Mouse (Mus musculus) T-helper 2 cell (primary cell): ENCODE measurements around the gene Limch1.

ENCODE experiments used
- in situ Hi-C: fragments of 300-600 bp; cut with MboI, MseI; formaldehyde crosslinking; loops from one replicate; pipeline ENCODE4 v1.15.1; 2025; ENCODE audit warnings: high pct_unique_total_duplicates

Limch1 gene

DNA sequence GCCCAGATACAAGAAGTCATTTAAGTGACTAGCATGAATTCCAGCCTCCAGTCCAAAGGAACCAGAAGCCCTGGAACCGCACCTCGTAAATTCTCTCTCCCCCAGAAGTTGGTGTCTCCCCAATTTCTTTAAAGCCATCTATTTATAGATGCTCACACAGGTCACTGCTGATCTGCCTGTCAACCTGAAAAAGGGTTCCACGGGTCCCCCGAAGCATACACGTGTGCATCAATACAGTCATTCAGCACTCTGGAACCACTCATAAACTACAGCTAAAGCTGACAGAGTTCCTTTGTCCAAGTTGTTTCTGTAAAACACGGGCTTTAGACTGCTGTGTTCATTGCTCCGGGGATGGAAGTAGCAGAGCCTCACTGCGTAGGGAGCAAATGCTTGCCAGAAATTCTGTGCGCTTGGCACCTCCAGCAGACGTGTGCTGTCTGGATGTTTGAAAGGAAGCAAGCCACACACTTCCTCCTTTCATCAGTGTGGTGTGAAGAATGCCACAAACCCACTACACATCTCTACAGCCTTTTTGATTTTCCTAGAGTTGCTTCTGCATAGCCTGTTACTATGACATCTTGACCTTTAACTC, 278.9 kb downstream of the Limch1 start:
- in situ Hi-C loops: no loop called here

DNA sequence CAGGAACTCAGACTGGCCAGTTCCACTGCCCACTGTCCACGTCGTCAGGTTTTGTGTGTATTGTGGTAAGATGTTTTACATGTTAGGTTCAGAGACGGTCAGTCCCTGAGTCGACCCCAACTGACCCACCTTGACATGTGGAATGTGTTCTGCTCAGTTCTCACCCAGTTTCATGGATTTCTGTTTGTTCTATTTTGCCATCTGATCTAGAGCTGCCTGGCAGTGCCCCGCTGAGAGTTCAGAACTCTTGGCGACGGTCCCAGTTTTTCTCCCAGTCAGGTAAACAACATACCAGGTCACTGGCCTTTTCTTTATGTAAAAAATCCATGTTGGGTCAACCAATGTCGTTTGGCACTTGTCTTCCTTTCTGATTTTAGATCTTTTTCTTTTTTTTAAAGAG, 279.5 kb downstream of the Limch1 start:
- in situ Hi-C loops: no loop called here

DNA sequence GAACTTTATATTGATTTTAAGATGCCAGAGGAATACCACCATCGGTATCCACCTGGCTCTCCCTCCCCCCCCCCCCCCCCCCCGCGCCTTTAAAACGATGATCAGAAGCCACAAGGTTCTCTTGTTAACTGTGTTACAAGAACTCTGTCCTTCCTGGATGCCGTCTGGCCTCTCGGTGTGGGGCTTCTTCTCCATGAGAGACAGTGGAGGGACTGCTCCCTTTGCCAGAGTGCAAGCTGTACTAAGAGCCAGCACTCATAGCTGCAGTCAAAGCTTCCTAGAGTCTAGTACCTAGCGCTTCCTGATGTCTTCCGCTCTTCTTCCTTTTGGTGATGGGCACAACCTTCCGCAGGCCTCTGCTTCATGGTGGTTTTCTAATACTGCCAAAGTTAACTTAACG, 280.0 kb downstream of the Limch1 start:
- in situ Hi-C loops: no loop called here

DNA sequence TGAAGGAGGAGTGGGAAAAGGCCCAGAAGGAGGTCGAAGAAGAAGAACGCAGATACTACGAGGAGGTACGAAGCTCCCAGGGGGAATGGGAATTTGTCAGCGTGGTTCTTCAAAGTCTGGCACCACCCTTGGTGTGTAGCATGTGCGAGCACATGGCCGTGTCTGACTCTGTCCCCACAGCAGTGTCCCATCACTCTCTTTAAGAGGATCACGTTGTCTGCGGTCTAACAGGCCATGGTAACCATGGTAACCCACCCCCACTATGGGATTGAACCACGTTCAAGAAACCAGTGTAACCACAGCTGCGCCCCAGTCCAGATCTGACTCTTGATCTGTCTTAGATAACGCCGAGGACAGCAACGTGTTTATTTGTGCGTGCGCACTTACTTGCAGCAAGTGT, 283.2 kb downstream of the Limch1 start:
- in situ Hi-C loops: no loop called here

DNA sequence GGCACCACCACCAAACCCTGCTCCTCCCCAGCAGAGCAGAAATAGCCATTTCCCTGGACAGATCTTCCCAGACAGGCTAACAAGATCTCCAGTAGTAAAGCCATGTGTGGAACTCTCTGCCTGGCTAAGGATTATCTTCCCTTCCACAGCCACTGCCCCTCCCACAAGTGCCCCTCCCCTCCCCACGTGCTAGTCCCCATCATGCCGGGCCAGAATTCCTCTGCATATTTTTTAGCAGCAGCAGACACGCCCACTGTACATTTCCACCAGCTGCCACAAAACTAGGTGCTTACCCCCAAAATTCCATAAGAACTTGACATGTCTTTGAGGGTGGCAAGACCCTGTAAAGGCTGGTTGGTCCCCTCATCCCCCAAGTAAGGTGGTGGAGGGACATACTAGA, 284.3 kb downstream of the Limch1 start:
- in situ Hi-C loops: no loop called here

GRCm38 (mm10) chr5:67032601-67033000, 287.0 kb downstream of the Limch1 start:
- in situ Hi-C loops: no loop called here

- in situ Hi-C loops: no loop called here
These were observed 298.3 kb downstream of the Limch1 start for GRCm38 (mm10) chr5:67043932-67044331.

GRCm38 (mm10) chr5:67048003-67048402, 302.4 kb downstream of the Limch1 start:
- in situ Hi-C loops: loop anchor here (5.0 kb wide), 1 partner anchor 194 kb away; no protein-coding TSS in a partner anchor

GRCm38 (mm10) chr5:67057803-67058202, 312.2 kb downstream of the Limch1 start:
- in situ Hi-C loops: no loop called here

GRCm38 (mm10) chr5:67060519-67060918, 314.9 kb downstream of the Limch1 start:
- in situ Hi-C loops: no loop called here

- in situ Hi-C loops: no loop called here
These were observed 318.0 kb downstream of the Limch1 start for GRCm38 (mm10) chr5:67063596-67063995.

DNA sequence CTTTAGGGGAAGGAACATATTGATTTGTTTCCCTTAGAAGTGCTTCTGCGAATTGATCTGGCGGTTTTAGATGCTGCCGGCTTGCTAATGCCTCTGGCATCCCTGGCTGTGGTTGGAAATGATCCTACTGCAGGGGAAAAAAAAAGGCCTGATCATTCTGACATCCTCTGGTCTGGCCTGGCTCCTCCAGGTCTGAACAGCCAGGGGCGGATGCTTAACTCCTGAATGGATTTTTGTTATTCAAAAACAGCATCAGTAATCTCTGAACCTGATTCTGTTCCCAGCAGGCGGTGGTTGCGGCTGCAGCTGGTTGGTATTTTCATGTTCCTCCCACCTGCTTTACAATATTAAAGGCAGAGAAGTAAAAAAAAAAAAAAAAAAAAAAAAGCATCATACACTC, 337.5 kb downstream of the Limch1 start:
- in situ Hi-C loops: no loop called here

DNA sequence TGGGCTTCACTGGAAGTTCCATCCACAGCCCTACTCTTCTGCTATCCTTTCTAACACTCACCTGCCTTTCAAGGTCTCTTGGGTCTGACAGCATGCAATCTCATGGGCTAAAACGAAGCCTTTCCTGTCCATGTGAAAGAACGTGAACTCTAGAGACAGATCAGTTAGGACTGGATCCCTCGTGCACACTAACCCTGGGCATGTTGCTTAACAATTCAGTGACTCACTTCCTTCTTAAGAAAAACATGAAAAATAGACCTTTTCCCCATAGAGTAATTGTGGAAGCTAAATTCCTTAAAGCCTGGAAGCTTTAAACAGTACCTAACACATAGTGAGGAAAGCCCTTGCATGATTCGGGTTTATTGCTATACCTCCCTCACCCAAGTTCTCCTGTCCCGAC, 345.2 kb downstream of the Limch1 start:
- in situ Hi-C loops: loop anchor here (5.0 kb wide), 1 partner anchor 141 kb away; no protein-coding TSS in a partner anchor

DNA sequence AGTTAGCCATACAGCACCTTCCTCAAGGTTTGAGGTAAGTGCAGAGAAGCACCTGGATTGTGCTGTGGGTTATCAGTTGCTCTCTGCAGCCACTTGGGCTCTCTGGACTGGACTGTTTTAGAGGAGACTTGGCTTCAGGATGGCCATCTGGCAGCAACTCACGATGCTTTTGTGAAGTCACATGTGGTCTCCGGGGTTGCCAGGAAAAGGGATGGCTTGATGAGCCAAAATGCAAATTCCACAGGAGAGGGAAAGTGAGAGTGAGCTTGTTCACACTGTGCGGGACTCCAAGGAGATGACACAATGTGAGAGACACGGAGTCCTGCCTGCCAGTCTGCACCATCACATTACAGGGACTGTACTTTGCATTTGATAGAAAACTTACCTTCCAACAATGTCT, 346.1 kb downstream of the Limch1 start:
- in situ Hi-C loops: loop anchor here (5.0 kb wide), 1 partner anchor 141 kb away; no protein-coding TSS in a partner anchor

DNA sequence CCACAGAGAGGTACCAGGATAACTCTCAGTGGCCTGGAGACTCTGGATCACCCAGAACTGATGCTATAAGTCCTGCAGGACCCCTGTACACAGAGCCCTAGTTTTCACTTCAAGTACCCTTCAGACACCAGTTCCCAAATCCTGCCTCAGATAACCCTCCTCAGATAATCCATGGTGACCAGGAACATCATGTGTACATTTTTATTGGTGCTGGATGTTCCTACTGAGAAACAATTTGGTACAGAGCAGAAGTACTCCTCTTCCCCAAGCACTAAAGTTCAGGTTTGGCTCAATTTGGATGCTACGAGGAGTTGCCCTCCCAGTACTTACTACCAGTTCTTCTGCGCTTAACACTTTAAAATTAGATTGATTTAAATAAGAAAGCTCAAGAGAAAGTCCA, 348.4 kb downstream of the Limch1 start:
- in situ Hi-C loops: loop anchor here (5.0 kb wide), 1 partner anchor 138 kb away; no protein-coding TSS in a partner anchor

GRCm38 (mm10) chr5:67095153-67095552, 349.5 kb downstream of the Limch1 start:
- in situ Hi-C loops: no loop called here

DNA sequence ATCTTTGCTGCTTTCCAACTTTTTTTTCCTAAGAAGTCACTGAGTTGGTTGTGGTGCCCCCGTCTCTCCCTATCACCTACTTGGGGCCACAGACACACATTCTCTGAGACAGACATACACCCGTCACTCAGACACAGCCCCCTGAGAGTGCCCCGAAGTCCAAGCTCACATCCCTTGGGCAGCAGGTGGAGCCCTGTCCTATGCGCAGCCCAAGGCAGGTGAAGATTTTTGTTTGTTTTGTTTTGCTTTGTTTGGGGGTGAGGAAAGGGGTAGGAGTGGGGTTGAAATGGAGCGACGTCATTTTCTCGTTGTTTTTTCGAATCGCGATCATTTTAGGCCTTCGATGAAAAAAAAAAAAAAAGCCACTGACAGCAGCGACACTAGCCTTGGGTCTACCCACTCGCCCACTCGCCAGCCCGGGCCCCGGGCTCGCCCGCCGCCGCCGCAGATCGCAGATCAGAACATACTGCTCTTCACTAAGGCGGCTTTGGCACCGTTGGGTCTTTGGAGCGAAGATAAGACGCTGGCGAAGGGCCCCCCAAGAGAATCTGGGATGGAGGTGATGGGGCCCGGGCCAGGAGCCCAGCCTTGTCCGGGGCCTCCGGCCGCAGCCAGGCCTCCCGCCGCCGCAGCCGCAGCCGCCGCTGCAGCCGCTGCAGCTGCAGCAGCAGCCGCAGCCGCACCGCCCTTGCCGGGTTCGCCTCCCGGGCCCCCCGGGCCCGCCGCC, 350.2 kb downstream of the Limch1 start:
- in situ Hi-C loops: no loop called here

DNA sequence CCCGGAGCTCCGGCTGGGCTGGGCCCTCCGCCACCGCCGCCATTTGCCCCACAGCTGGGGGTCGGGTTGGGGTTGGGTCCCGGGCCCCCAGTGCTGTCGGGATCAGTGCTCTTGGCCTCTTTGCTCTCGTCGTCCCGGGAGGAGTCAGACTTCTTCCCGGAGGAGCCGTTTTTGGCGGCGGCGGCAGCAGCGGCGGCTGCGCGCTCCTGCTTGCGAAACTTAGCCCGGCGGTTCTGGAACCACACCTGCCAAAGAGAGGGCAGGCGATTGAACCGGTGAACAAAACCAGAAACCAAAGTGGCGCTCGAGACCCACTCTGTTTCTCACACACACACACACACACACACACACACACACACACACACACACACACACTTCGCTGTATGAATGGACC, 350.7 kb downstream of the Limch1 start:
- in situ Hi-C loops: no loop called here

DNA sequence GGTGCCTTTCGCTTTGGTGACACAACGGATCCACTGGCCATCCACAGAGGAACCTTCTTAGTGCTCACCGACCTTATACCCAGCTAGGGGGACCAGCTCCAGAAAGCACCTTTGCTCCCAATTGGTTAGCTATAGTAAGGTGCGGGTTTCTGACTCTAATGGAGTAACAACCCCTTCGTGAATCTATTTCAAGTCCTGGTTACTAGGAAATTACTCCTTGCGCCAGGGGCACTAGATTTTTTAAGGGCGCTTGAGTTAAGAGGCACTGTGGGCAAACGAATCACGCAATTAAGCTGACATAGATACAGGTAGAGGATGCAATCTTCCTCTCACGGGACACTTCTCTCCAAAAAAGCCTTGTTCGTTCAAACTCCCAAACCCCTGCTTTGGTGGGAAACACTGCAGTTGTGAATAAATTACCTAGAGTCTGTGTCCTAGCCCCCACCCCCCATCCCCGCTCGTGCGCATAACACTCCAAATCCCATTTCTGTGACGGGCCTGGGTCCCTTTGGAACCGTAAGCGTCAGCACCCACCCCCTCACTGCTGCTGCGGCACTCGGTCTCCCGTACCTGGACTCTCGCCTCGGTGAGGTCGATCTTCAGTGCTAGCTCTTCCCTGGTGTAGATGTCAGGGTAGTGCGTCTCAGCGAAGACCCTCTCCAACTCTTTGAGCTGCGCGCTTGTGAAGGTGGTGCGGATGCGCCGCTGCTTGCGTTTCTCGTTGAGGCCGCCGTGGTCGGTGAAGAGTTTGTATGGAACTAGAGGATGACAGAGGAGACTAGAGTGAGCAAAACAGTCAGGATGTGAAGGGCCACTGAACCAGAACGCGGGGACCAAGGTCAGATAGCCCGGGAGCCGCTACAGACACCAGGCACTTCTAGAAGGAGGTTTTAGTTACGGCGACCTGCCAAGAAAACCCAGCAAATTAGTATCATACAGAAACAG, 351.8 kb downstream of the Limch1 start:
- in situ Hi-C loops: no loop called here

- in situ Hi-C loops: no loop called here
These were observed 352.6 kb downstream of the Limch1 start for GRCm38 (mm10) chr5:67098051-67098732.

DNA sequence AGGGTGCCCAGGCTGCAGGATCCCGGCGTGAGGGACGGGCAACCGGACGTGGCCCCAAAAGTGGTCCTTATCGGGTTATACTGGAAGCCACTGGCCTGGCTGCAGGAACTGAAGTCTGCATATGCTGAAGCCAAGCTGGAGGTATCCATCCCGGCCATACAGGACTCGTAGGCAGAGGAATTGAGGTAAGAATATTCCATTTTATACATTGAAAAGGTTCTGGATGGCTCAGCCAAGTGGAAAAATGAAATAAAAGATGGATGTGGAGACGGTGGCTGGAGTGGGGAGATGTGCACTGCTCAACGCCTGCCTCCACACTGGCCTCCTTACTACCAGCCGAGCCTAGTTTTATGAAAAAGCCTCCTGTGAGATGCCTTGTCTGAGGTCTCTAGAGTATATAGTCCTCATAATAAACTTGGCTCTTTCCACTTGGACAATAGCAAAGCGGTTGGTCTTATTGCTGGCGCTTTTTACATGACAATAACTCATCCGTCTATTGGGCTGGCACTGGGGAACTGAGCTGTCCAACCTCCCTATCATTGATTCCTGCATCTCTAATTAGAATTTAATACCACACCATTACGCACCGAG, 353.2 kb downstream of the Limch1 start, which contains the start of gene Phox2b:
TSS of gene Phox2b (minus strand) at position 569 of the 591 bp plus-strand sequence.
- in situ Hi-C loops: no loop called here
